Mouse (Mus musculus): ENCODE measurements at regions not wholly inside any gene's neighbourhood (a gene's known extent, or its start where the extent isn't known, plus 50 kb on each side); places are given as distances from the start of the nearest gene placed in this dataset.

GRCm38 (mm10) chr13:115911524-115912459 lies 397.7 kb downstream of the Isl1 start:
- 51% methylated on average over 6 of the region's 6 CpGs for WGBS
- Histone ChIP-seq H3K27me3 (ENCODE audit: control insufficient read depth, insufficient read depth, low read length) (no peaks in the 10 kb centered on the region), H3K4me1 (ENCODE audit: control insufficient read depth, insufficient read depth, low read length) (no peaks in the 10 kb centered on the region), H3K4me3 (replicated peaks; ENCODE audit: insufficient read depth, low read depth, low read length) (no peak overlapping the region), H3K27ac (ENCODE audit: insufficient read depth, low read length) (no peak overlapping the region)
- no peak for TF ChIP-seq CTCF (IDR thresholded peaks at IDR 0.05; ENCODE audit: borderline replicate concordance, insufficient read depth, low read depth, low read length)
- no peak for TF ChIP-seq POLR2A (IDR thresholded peaks at IDR 0.05; ENCODE audit: borderline replicate concordance, insufficient read depth, low read length)
- no peak for DNase-seq

- no peaks in the 10 kb centered on the region for H3K27me3 ChIP-seq (ENCODE audit: control insufficient read depth, insufficient read depth, low read length)
- no peak overlapping the region for H3K4me3 ChIP-seq (replicated peaks; ENCODE audit: insufficient read depth, low read depth, low read length)
- no peak overlapping the region for H3K27ac ChIP-seq (ENCODE audit: insufficient read depth, low read length)
- no peak for DNase-seq
- TF ChIP-seq CTCF (IDR thresholded peaks at IDR 0.05; ENCODE audit: borderline replicate concordance, insufficient read depth, low read depth, low read length) (no peak), POLR2A (IDR thresholded peaks at IDR 0.05; ENCODE audit: borderline replicate concordance, insufficient read depth, low read length) (no peak)
- no peaks in the 10 kb centered on the region for H3K4me1 ChIP-seq (ENCODE audit: control insufficient read depth, insufficient read depth, low read length)
- 24% methylated on average over 8 of the region's 8 CpGs for WGBS
Measured at GRCm38 (mm10) chr13:115910866-115911449, 398.5 kb downstream of the Isl1 start.

- WGBS = 90% methylated on average over 1 of the region's 1 CpGs
Measured at GRCm38 (mm10) chr13:115880616-115881015, 428.9 kb downstream of the Isl1 start.

GRCm38 (mm10) chr13:115860480-115860879 lies 449.0 kb downstream of the Isl1 start:
- no peak overlapping the region for H3K27ac ChIP-seq (ENCODE audit: insufficient read depth, low read length)
- H3K4me1 ChIP-seq (ENCODE audit: control insufficient read depth, insufficient read depth, low read length) = no peaks in the 10 kb centered on the region
- no peaks in the 10 kb centered on the region for H3K27me3 ChIP-seq (ENCODE audit: control insufficient read depth, insufficient read depth, low read length)
- no peak overlapping the region for H3K4me3 ChIP-seq (replicated peaks; ENCODE audit: insufficient read depth, low read depth, low read length)
- TF ChIP-seq POLR2A (IDR thresholded peaks at IDR 0.05; ENCODE audit: borderline replicate concordance, insufficient read depth, low read length) = no peak
- no peak for TF ChIP-seq CTCF (IDR thresholded peaks at IDR 0.05; ENCODE audit: borderline replicate concordance, insufficient read depth, low read depth, low read length)
- no peak for DNase-seq
- 70% methylated on average over 3 of the region's 3 CpGs for WGBS

More at GRCm38 (mm10) chr13:115880616-115881015, 428.9 kb downstream of the Isl1 start:
- Histone ChIP-seq H3K27ac (ENCODE audit: insufficient read depth, low read length) (no peak overlapping the region), H3K27me3 (ENCODE audit: control insufficient read depth, insufficient read depth, low read length) (no peaks in the 10 kb centered on the region), H3K4me3 (replicated peaks; ENCODE audit: insufficient read depth, low read depth, low read length) (no peak overlapping the region), H3K4me1 (ENCODE audit: control insufficient read depth, insufficient read depth, low read length) (no peaks in the 10 kb centered on the region)
- DNase-seq = no peak
- TF ChIP-seq CTCF (IDR thresholded peaks at IDR 0.05; ENCODE audit: borderline replicate concordance, insufficient read depth, low read depth, low read length) (no peak), POLR2A (IDR thresholded peaks at IDR 0.05; ENCODE audit: borderline replicate concordance, insufficient read depth, low read length) (no peak)

- DNase-seq = no peak
- Histone ChIP-seq H3K27me3 (ENCODE audit: control insufficient read depth, insufficient read depth, low read length) (no peaks in the 10 kb centered on the region), H3K4me3 (replicated peaks; ENCODE audit: insufficient read depth, low read depth, low read length) (no peak overlapping the region), H3K27ac (ENCODE audit: insufficient read depth, low read length) (no peak overlapping the region), H3K4me1 (ENCODE audit: control insufficient read depth, insufficient read depth, low read length) (no peaks in the 10 kb centered on the region)
- WGBS = 62% methylated on average over 4 of the region's 4 CpGs
- TF ChIP-seq CTCF (IDR thresholded peaks at IDR 0.05; ENCODE audit: borderline replicate concordance, insufficient read depth, low read depth, low read length) = no peak
- TF ChIP-seq POLR2A (IDR thresholded peaks at IDR 0.05; ENCODE audit: borderline replicate concordance, insufficient read depth, low read length) = no peak
Measured at GRCm38 (mm10) chr13:115856632-115857031, 452.9 kb downstream of the Isl1 start.

GRCm38 (mm10) chr13:115852689-115853356 lies 456.7 kb downstream of the Isl1 start:
- H3K27ac ChIP-seq (ENCODE audit: insufficient read depth, low read length) = no peak overlapping the region
- no peak overlapping the region for H3K4me3 ChIP-seq (replicated peaks; ENCODE audit: insufficient read depth, low read depth, low read length)
- DNase-seq = no peak
- H3K27me3 ChIP-seq (ENCODE audit: control insufficient read depth, insufficient read depth, low read length) = no peaks in the 10 kb centered on the region
- H3K4me1 ChIP-seq (ENCODE audit: control insufficient read depth, insufficient read depth, low read length) = no peaks in the 10 kb centered on the region
- 60% methylated on average over 3 of the region's 3 CpGs for WGBS
- TF ChIP-seq CTCF (IDR thresholded peaks at IDR 0.05; ENCODE audit: borderline replicate concordance, insufficient read depth, low read depth, low read length) = no peak
- no peak for TF ChIP-seq POLR2A (IDR thresholded peaks at IDR 0.05; ENCODE audit: borderline replicate concordance, insufficient read depth, low read length)

GRCm38 (mm10) chr13:115843121-115843520 lies 466.4 kb downstream of the Isl1 start:
- TF ChIP-seq POLR2A (IDR thresholded peaks at IDR 0.05; ENCODE audit: borderline replicate concordance, insufficient read depth, low read length) (no peak), CTCF (IDR thresholded peaks at IDR 0.05; ENCODE audit: borderline replicate concordance, insufficient read depth, low read depth, low read length) (no peak)

More at GRCm38 (mm10) chr13:115843121-115843520, 466.4 kb downstream of the Isl1 start:
- H3K4me1 ChIP-seq (ENCODE audit: control insufficient read depth, insufficient read depth, low read length) = no peaks in the 10 kb centered on the region
- H3K4me3 ChIP-seq (replicated peaks; ENCODE audit: insufficient read depth, low read depth, low read length) = no peak overlapping the region
- 66% methylated on average over 10 of the region's 10 CpGs for WGBS
- H3K27ac ChIP-seq (ENCODE audit: insufficient read depth, low read length) = no peak overlapping the region
- H3K27me3 ChIP-seq (ENCODE audit: control insufficient read depth, insufficient read depth, low read length) = no peaks in the 10 kb centered on the region
- no peak for DNase-seq

Data from cerebellum, adult 2 months (tissue).